Mouse (Mus musculus): ENCODE measurements at regions not wholly inside any gene's neighbourhood (a gene's known extent, or its start where the extent isn't known, plus 50 kb on each side); places are given as distances from the start of the nearest gene placed in this dataset.

DNA sequence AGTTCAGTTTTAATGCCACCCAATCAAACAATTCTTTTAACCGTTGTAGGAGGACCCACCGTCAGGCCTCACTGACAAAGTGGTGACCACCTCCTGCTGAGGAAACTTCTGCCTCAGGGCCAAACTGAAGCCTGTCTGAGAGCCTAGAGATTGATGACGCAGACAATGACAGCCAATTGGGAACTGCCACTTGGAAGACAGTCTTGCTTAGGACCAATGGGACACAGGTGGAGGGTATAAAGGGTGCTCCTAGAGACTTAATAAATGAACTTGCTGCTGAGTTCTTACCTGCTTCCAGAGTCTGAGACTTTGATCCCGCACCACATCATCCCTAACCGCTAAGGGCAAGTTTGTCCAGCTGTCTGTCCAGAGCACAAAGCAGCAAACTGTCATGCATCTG is 80.0 kb downstream of the Tbx4 start:
- 88% methylated on average over 5 of the region's 5 CpGs for whole genome bisulfite sequencing
- no peak overlapping the region for H3K4me3 ChIP-seq (ENCODE audit: insufficient read depth, low read depth, low read length)
- no peak overlapping the region for H3K27ac ChIP-seq (ENCODE audit: insufficient read depth, low read depth, low read length)
- no peaks in the 10 kb centered on the region for H3K4me1 ChIP-seq (ENCODE audit: control insufficient read depth, insufficient read depth, low read length)
- TF ChIP-seq CTCF (IDR thresholded peaks at IDR 0.05; ENCODE audit: insufficient read depth, low read depth, low read length) (no peak), POLR2A (IDR thresholded peaks at IDR 0.05; ENCODE audit: insufficient read depth, low read depth, low read length) (no peak)

DNA sequence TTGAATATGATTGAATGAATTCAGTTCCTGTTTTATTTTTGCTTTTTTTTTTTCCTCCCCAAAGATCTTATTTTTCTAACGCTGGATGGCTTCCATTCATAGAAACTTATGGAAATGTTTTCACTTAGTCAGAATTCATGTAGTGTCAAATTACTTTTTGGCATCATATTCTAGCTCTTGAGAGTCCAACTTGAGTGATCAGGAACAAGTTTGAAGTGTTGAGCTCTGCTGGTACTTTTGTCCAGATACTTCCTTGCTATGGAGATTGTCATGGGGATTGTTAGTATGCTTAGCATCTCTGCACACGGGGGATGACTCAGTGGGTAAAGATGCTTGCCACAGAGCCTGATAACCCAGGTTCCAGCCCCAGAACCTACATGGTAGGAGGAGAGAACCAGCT is 84.1 kb downstream of the Tbx4 start:
- no peak overlapping the region for H3K27ac ChIP-seq (ENCODE audit: insufficient read depth, low read depth, low read length)
- no peak overlapping the region for H3K4me3 ChIP-seq (ENCODE audit: insufficient read depth, low read depth, low read length)
- TF ChIP-seq POLR2A (IDR thresholded peaks at IDR 0.05; ENCODE audit: insufficient read depth, low read depth, low read length) (no peak), CTCF (IDR thresholded peaks at IDR 0.05; ENCODE audit: insufficient read depth, low read depth, low read length) (no peak)
- WGBS: 76% methylated on average over 2 of the region's 2 CpGs
- no peaks in the 10 kb centered on the region for H3K4me1 ChIP-seq (ENCODE audit: control insufficient read depth, insufficient read depth, low read length)

DNA sequence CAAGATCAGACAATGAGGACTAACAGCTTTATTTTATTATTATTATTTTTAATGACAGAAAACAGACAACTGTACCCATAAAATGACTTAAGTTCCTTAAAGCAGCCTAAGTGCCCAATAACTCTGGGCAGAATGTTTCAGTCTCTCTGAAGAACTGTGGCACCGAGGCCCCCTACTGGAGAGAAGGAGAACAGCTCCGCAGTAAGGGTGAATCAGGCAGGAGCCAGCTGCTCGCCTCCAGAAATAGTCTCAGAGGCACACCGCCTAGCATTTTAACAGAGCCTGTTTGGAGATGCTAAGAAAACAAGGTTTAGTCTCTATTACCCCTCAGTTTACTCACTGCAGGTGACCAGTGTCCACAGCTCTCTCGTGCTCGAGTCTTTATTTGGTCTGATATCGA is 86.2 kb downstream of the Tbx4 start:
- Histone ChIP-seq H3K4me1 (ENCODE audit: control insufficient read depth, insufficient read depth, low read length) (no peaks in the 10 kb centered on the region), H3K27ac (ENCODE audit: insufficient read depth, low read depth, low read length) (no peak overlapping the region), H3K4me3 (ENCODE audit: insufficient read depth, low read depth, low read length) (no peak overlapping the region)
- no peak for TF ChIP-seq POLR2A (IDR thresholded peaks at IDR 0.05; ENCODE audit: insufficient read depth, low read depth, low read length)
- peak; percentile 68; the same call in 1 of the 2 replicates for TF ChIP-seq CTCF (IDR thresholded peaks at IDR 0.05; ENCODE audit: insufficient read depth, low read depth, low read length)
- 16% methylated on average over 7 of the region's 7 CpGs for WGBS

DNA sequence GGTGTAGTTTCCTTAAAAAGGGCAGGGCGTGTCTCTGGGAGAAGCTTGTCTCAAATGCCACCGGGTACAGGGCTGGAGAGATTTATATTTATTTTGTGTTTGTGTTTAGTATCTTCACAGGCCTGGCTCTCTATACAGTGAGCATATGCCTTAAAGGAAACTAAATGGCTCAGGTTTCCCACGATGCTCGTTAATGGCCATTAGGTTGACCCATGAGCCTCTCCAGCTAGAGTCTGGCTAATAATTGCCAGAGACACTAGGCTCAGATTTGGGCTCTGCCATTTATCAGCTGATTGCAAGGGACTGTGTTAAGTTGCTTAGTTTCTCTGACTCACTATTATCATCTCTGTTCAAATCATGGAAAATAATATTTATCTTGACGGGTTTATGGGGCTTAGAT is 87.5 kb downstream of the Tbx4 start:
- Histone ChIP-seq H3K27ac (ENCODE audit: insufficient read depth, low read depth, low read length) (no peak overlapping the region), H3K4me3 (ENCODE audit: insufficient read depth, low read depth, low read length) (no peak overlapping the region), H3K4me1 (ENCODE audit: control insufficient read depth, insufficient read depth, low read length) (no peaks in the 10 kb centered on the region)
- 65% methylated on average over 5 of the region's 5 CpGs for WGBS
- no peak for TF ChIP-seq CTCF (IDR thresholded peaks at IDR 0.05; ENCODE audit: insufficient read depth, low read depth, low read length)
- no peak for TF ChIP-seq POLR2A (IDR thresholded peaks at IDR 0.05; ENCODE audit: insufficient read depth, low read depth, low read length)

DNA sequence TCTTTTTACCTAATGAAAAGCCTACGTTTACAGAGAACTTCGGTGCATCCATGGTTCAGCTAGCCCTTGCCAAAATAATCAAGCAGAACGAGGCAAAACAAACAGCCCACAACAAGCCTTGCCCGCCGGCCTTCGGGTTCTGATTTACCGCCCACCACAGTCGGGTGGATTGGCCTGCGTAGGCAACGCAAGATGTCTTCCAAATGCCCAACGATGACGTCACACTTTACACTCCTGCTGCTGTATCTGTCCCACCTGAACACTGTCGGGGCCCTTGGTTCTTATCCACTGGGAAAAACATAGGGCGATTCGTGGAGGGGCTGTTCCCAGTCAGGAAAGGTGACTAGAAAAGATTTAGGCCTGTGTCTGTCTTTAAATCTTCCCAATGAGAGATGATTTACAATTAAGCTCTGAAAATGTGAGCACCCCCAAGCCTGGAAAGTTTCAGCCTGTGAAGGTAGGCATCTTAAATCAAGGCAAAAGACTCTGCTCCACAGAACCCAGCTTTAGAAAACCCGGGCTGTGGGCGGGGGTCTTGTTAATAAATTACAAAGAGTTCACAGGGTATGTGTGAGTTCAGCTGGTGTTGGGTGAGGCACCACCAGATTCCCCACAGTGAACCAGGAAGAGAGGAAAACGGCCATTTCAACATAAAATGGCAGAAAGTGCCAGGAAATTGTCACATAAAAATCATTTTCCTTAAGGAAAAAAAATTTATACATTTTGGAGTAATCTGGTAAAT is 90.6 kb downstream of the Tbx4 start:
- no peak overlapping the region for H3K4me3 ChIP-seq (ENCODE audit: insufficient read depth, low read depth, low read length)
- WGBS: 86% methylated on average over 18 of the region's 18 CpGs
- no peaks in the 10 kb centered on the region for H3K4me1 ChIP-seq (ENCODE audit: control insufficient read depth, insufficient read depth, low read length)
- H3K27ac ChIP-seq (ENCODE audit: insufficient read depth, low read depth, low read length): no peak overlapping the region
- no peak for TF ChIP-seq POLR2A (IDR thresholded peaks at IDR 0.05; ENCODE audit: insufficient read depth, low read depth, low read length)
- TF ChIP-seq CTCF (IDR thresholded peaks at IDR 0.05; ENCODE audit: insufficient read depth, low read depth, low read length): no peak

DNA sequence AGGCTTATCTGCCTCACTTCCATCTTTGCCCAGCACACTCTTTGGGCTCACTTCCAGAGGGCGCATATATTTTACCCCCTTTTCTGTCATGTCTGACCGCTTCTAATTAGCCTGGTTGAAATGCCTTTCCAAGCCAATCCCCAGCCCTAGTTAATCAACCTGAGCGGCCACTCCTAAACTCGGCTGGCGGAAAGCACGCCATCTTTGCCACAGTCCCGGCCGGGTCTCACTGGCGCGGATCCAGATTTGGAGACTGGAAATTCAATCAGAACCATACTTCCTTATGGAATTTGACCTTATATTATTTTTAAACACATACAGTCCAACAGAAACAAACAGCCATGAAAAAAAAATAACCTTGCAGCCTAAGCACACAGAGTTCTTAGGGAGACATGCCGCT is 94.2 kb downstream of the Tbx4 start:
- no peak overlapping the region for H3K4me3 ChIP-seq (ENCODE audit: insufficient read depth, low read depth, low read length)
- no peak overlapping the region for H3K27ac ChIP-seq (ENCODE audit: insufficient read depth, low read depth, low read length)
- 81% methylated on average over 11 of the region's 11 CpGs for WGBS
- TF ChIP-seq POLR2A (IDR thresholded peaks at IDR 0.05; ENCODE audit: insufficient read depth, low read depth, low read length) (no peak), CTCF (IDR thresholded peaks at IDR 0.05; ENCODE audit: insufficient read depth, low read depth, low read length) (no peak)
- H3K4me1 ChIP-seq (ENCODE audit: control insufficient read depth, insufficient read depth, low read length): no peaks in the 10 kb centered on the region

DNA sequence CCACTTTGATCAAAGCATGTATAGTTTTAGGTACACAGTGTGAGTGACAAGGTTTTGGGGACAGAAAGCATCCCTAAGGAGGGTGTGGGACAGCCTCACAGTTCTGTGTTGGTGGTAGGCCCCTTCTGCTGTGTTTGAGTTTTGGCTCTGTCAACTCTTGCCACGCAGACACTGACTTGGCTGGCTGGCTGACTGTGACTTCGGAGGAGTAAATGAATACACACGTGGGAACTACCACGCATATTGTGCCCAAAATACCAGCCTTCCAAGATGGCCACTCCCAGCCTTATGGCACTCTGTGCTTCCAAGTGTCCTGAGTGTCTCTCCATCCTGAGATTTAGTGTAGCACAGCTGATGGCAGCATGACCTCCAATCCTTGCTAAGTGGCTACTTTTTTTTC is 95.3 kb downstream of the Tbx4 start:
- 89% methylated on average over 4 of the region's 4 CpGs for WGBS
- no peaks in the 10 kb centered on the region for H3K4me1 ChIP-seq (ENCODE audit: control insufficient read depth, insufficient read depth, low read length)
- no peak overlapping the region for H3K27ac ChIP-seq (ENCODE audit: insufficient read depth, low read depth, low read length)
- no peak for TF ChIP-seq CTCF (IDR thresholded peaks at IDR 0.05; ENCODE audit: insufficient read depth, low read depth, low read length)
- no peak for TF ChIP-seq POLR2A (IDR thresholded peaks at IDR 0.05; ENCODE audit: insufficient read depth, low read depth, low read length)
- no peak overlapping the region for H3K4me3 ChIP-seq (ENCODE audit: insufficient read depth, low read depth, low read length)

DNA sequence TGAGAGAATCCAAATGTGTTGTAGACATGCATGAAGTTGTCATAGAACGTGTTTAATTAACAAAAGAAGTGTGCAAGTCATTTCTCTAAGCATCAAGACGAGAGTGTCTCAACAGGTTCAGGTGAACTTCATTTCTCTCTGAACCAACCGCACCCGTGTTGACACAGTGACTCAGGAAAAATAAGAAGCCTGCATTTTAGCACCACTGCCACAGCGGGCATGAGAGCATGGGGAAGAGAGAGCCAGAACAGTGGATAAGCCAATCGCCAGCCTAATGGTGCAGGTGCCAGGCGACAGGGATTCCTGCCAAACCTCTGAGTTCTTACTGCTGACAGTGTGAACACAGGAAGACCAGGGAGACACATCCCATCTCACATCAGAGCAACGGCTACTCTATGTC is 100.1 kb downstream of the Tbx4 start:
- no peak for TF ChIP-seq POLR2A (IDR thresholded peaks at IDR 0.05; ENCODE audit: insufficient read depth, low read depth, low read length)
- no peak for TF ChIP-seq CTCF (IDR thresholded peaks at IDR 0.05; ENCODE audit: insufficient read depth, low read depth, low read length)
- WGBS: 86% methylated on average over 8 of the region's 8 CpGs
- Histone ChIP-seq H3K4me1 (ENCODE audit: control insufficient read depth, insufficient read depth, low read length) (peaks cover 5% of the 10 kb centered on the region; the same call in 1 of the 2 replicates), H3K27ac (ENCODE audit: insufficient read depth, low read depth, low read length) (no peak overlapping the region), H3K4me3 (ENCODE audit: insufficient read depth, low read depth, low read length) (no peak overlapping the region)

DNA sequence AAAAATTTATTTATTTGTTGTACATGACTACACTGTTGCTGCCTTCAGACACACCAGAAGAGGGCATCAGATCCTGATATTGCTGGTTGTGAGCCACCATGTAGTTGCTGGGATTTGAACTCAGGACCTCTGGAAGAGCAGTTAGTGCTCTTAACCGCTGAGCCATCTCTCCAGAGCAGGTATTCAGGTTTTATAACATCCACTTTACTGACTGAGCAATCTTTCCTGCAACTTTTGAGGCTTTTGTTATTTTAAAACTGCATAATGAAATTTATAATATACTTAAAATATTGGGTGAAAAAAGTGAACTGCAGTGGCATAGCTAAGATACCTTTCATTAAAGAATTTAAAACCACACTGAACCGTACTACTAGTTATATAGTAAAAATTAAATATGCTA is 101.0 kb downstream of the Tbx4 start:
- WGBS: over 99% methylated on average over 2 of the region's 2 CpGs

More for the DNA sequence above, 101.0 kb downstream of the Tbx4 start:
- no peak overlapping the region for H3K4me3 ChIP-seq (ENCODE audit: insufficient read depth, low read depth, low read length)
- peaks cover 5% of the 10 kb centered on the region; the same call in 1 of the 2 replicates for H3K4me1 ChIP-seq (ENCODE audit: control insufficient read depth, insufficient read depth, low read length)
- no peak for TF ChIP-seq POLR2A (IDR thresholded peaks at IDR 0.05; ENCODE audit: insufficient read depth, low read depth, low read length)
- TF ChIP-seq CTCF (IDR thresholded peaks at IDR 0.05; ENCODE audit: insufficient read depth, low read depth, low read length): no peak
- H3K27ac ChIP-seq (ENCODE audit: insufficient read depth, low read depth, low read length): no peak overlapping the region

Data from olfactory bulb, adult 2 months (tissue).